Mouse (Mus musculus) stomach, postnatal 0 days (tissue): ENCODE measurements at regions not wholly inside any gene's neighbourhood (a gene's known extent, or its start where the extent isn't known, plus 50 kb on each side); places are given as distances from the start of the nearest gene placed in this dataset.

Experiments used
- CTCF ChIP-seq: IDR thresholded peaks from 2 replicates; pipeline ENCODE4 v1.5.1; 2016; ENCODE audit warnings: antibody characterized with exemption, low read depth, mild to moderate bottlenecking, moderate library complexity
- EP300 ChIP-seq: optimal IDR thresholded peaks from 2 replicates; pipeline ENCODE3; 2016; ENCODE audit warnings: antibody characterized with exemption

- TF ChIP-seq EP300, result no peak
- TF ChIP-seq CTCF, result no peak
Observed at GRCm38 (mm10) chr16:71857877-71858276, 450.2 kb upstream of the Robo1 start.
